Mouse (Mus musculus) fibroblast of lung, adult 2 months (primary cell): ENCODE data around the gene Polr2m.
"Not testable (repeated sequence)": the region's sequence is repeated elsewhere in the genome, so short reads cannot be mapped to it uniquely, and the experiment has no call there.

ENCODE experiments used
- DNase-seq: peaks from one replicate; pipeline ENCODE4 v3.0.0-alpha.2; 2011; ENCODE audit warnings: low read depth

Polr2m gene

DNA sequence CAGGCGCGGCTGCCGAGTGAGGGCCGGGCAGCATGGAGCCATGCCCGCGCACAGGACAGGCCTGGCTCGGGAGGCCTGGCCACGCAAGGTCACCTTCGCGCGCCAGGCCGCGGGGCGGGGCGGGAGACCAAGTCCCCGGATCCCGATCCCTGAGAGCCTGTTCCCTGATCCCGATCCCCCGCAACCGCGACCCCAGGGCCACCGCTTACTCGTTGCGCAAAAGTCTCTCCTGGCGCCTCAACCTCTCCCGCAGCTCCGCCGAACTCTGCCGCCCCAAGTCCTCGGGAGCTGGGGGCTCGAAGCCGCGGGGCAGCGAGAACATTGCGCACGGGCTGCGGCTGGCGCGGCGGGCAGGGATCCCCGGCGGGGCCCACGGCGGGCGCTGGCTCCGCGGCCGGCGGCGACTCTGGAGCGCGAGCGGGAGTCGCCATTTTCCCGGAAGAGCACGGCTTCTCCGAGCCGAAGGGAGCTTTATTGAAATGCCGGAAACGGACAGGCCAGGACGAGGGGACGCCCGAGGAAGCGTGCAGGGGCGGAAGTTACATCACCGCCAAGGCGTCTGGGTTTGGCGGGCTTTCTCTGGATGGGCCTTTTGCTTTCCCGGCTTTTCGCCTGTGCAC is at the start of gene Polr2m:
Gene Polr2m, minus strand, starts transcription at position 461 of the 620 bp plus-strand sequence.
- peak; percentile 72 for DNase-seq

DNA sequence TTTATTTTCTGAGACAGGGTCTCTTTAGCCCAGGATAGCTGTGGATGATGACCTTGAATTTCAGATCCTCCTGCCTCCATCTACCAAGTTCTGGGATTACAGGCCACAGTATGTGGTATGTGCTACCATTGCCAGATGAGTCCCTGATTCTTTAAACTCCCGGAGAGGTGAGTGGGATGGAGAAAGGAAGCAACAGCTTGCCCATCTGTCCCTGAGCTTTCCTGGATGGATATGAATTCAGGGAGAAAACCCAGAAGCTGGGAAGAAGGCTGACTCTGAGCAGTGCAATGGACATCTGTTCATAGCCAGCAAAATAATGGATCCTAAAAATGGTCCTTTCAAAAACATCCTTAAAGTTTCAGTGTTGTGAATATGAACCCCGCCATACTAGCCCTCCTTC is 49.3 kb upstream of the Polr2m start:
- DNase-seq: no peak

DNA sequence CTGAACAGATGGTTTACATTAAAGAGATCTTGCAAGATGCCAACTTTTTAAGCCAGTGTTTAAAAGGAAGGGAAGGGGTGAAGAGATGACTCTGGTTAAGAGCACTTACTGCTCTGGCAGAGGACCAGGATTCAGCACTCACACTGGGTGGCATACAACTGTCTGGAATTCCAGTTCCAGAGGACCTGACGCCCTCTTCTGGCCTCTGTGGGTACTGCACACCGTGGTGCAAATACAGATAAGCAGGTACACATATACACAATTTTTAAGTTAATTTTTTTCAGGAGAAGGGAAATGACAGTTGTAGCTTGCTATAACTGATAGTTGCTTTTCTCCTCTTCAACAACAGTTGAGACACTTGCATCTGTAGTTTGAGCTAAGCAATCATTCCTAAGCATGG is 44.2 kb upstream of the Polr2m start:
- no peak for DNase-seq

DNA sequence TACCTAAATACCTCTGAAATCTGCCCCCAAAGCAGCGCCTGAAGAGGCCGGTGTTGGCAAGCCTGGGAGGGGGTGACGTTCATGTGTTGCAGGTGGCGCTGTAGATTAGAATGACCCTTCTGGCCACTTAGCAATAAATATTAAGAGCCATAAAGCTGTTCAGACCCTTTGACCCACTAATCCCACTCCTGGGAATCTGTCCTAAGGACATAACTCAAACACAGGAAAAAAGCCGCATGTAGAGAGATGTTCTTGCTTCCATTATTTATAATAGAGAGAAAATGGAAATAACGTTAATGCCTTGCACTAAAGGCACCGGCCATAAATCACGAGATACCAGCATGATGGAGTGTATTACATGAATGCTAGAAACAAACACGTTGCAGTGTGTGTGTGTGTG is 41.7 kb upstream of the Polr2m start:
- DNase-seq: no peak

DNA sequence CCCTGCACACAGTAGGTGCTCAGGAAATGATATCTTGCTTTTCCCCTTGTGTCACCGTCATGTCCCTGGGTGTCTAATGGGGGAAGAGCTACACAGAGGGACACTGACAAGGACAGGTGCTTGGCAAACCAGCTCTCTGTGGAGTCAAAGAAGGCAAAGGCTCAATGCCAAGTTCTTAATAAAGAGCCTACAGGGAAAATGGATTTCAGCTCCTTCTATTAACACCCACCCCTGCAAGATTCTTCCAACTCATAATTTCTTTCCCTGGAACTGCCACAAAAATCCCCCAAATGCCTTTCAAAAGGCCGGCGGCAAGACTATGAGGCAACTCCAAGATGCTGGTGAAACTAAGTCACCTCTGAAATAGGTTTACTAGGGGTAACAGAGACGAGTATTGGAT is 38.2 kb upstream of the Polr2m start:
- DNase-seq: no peak

DNA sequence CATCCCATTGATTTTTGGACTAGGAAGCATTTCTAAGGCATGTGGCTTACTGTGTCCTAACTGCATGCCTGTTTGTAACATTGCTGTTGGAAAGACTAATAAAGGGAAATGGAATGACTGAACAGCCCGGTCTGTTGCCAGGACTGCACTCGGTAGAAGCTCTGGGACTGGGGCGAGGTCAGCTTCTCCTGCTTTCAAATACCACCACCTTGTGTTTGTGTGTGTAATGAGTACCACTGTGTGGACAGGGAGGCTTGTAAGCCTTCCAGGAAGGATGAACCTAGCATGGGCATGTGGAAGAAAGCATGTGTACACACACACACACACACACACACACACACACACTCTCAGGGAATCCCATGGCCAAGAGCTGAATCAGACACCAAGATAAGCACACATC is 34.1 kb upstream of the Polr2m start:
- no peak for DNase-seq

DNA sequence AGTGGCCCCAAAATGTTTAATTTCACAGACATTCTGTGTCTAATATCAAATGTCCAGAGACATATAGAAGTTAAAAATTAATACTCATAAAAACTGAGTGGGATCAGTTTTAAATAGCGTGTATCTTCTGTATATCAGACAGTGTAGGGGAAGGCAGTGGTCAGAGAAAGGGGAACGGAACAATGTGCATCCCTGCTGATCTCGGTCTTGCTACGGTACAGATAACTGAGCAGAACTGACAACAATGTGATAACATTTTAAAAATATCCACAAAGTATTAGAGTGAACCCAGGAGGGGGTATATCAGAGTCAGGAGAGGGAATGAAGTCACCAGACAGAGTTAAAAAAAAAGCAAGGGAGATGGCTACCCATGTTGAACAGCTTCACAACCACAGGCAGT is 31.8 kb upstream of the Polr2m start:
- DNase-seq: no peak

DNA sequence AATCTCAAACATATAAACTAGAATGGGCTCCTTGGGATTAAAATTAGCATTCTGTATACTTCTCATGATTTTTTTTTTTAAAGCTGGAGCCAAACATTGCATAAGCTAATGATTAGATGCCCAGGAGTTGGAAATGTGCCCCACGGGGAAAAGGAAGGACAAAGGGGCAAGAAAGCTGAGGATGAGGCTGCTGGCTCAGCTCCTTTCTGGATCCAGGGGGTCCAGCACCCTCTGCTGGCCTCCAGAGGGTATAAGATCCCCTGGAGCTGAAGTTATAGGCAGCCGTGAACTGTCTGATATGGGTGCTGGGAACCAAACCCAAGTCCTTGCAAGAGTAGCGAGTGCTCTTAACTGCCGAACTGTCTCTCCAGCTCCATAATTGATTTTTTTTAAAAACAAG is 30.1 kb upstream of the Polr2m start:
- DNase-seq: no peak

DNA sequence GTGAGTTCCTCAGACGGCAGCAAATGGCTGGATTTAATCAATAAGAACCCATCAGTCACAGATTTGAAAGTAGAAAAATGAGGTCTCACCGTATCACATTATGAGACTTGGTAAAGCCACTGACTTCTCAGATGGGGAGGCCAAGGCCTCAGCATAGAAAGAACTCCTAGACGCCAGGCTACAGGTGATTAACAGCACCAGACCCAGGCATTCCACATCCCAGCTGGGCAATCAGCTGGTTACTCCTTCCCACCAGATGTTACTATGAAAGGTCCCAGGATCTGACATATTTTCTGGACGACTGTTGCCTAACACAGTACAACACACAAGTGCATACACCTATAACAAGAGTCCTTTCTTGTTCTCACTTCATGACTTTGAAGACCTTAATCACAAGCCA is 27.8 kb upstream of the Polr2m start:
- no peak for DNase-seq

DNA sequence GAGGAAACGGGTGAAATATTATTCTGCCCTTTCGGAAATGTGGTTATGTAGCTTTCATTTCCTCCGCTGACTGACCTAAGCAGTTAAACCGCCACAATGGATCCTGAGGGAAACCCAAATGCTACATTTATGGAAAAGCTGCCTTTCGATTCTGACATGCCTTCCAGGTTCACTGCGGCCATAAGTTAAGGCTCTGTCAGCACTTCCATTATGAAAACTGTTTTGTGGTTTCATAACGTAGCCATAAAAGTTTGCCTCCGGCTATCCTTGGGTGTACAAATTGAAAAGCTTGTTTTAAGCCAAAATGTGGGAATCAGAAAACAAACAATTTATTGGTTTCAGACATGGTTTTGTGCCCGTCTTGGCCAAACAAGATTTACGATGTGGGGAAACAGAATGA is 27.2 kb upstream of the Polr2m start:
- peak; percentile 32 for DNase-seq

DNA sequence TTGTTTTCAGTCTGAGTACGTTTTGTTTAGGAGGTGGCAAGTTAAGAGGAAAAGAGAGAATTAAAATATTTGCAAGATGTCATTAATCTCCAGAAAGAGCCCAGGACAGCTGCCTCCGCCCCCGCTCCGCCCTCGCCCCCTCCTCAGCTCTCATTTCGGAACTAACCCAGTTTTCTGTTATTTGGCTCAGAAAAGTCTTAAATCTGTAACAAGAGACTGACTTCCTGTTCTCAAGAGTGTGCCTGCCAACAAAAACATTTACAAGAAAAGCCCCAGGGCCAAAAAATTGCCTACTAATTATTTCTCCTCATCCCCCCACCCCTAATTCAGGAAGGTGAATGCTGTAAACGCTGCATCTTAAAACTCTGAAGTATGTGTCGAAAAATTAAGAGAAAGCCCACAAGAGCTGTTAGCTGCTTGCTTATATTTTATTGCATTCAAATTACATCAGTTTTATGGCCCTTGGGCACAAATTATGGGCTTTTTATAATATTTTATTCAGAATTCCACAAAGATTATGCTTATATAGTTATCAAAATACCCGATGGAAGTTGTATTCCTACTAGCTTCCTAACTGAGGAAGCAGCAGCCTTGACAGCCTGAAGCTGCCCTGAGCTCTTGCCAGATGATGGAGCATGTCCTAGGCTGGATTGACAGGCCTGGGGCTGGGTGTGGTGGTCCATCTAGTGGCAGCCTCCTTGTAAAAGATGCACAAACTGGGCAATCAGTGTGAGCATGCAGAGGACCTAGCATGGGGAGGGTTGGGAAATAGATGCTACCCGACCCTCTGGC is 12.9 kb upstream of the Polr2m start:
- no peak for DNase-seq

DNA sequence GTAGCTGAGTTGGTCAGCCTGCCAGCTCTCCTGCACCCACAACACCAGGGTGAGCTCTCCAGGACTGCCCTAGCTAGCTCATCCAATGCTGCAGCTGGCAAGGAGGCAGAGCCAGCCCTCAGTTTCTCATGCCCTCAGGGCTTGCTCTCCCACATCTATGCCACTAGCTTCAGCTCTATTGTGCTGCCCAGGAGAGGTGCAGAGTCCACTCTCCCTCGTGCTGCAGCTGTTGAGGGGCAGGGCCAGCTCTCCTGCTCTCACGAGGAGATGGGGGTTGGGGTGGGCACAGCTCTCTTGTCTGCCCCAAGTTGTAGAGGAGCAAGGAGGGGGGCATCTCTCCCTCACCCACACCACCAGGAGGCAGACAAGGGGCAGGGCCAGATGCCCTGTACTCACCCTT is 10.9 kb upstream of the Polr2m start:
- DNase-seq: no peak

DNA sequence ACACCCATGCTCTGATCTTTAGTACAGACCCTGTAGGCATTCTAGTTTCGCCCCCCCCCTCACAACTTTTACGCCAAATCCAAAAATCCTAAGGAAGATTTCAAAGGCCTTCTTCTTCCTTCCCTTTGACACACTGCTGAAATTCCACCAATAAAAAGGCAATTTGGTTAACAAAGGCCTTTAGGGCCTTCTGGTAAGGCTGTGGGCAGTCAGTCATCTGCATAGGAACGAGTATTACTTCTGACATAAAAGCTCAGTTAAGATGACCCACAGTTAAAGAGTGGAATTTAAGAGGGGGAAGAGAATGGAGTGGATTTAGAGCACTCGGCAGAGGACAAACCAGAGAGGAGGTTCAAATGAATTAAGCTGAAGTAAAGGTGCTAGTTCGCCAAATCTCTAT is 8.0 kb upstream of the Polr2m start:
- DNase-seq: no peak

DNA sequence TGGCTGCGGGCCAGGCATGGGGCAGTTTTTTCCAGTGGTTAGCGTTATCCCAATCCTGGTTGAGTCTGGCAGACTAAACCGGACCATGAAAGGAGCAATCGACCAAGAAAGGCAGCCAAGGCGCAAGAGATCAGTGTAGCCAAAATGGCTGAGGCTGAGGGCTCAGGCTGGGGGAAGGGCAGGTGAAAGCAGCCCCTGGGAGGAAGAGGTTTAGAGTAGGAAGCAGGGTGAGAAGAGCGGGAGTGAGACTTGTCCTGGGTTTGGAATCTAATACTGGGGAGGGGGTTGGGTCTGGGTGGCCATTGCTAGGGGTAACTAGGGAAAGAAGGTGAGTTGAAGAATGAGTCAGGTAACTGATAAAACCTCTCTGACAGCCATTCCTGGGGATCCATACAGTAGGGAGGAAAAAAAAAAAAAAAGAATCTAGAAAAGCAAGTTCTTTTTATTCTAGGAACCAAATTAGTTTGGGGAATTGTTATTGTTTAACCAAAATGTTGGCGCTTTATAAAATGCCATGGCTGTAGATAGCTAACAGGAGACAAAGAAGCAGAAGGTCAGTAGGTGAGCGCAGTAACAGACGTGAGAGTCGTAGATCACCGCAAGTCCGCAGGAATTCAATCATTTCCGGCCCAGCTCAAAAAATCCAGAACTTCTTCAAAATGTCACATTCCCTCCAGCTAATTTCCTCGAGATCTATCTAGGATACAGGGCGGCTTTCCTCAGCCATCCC is 6.7 kb upstream of the Polr2m start:
- no peak for DNase-seq

DNA sequence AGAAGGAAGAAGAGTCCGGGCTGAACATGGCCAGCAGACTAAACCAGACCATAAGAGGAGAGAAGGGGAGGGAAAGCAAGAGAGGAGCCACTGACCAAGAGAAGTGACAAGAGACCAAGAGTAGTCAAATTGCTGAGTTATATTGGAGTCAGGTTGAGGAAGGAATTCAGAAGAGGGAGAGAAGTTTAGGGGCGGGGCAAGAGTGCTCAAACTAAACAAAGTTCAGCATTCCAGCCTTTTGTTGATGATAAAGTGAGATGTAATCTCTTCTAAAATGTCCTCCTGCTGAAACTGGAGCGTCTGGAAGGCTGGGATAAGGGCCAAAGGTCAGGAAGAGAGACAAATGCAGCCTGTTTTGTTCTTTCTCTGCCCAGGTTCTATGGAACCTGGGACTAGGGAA is 4.3 kb upstream of the Polr2m start:
- no peak for DNase-seq

DNA sequence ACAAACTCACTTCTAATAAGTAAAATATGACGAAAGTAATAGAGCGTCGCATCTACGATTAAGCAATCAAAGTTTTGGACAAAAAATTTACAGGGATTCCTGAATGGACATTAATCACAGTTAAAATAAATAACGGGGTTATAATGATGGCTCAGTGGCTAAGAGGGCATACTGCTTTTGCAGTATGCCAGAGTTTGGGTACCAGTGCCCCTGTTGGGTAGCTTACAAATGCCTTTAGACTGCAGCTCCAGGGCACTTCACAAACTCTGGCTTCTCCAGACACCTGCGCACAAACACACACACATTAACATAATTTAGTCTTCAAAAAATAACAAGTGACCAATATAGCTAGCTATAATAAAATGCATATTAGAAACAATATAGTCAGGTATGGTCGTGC is 392 bp upstream of the Polr2m start:
- DNase-seq: no peak

DNA sequence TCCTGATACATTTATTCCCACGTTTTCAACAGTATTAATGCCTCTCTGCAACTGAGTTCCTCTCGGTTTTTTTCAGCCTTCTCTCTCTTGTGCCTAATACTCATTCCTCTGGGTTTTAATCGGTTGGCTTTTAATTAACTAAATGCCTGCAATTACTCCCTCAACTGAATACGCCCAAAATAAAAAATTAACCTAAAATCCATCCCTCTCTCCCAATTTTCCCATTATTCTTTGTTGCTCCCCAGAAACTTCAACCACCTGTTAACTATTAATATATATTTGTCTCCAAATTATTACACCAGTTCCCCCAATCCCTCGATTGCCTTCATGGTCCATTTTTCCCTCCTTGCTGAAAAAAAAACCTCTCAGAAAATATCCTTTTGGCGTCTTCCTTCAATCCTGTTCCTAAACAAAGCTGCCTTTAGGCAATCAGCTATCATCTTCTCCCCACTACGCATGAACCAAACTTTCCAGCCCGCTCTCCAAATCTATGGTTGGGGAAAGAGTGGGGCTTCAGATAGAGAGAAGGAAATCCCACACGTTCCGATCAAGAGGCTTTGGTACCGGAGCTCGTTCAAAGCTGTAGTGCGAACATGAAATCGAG is 762 bp downstream of the Polr2m start:
- no peak for DNase-seq

DNA sequence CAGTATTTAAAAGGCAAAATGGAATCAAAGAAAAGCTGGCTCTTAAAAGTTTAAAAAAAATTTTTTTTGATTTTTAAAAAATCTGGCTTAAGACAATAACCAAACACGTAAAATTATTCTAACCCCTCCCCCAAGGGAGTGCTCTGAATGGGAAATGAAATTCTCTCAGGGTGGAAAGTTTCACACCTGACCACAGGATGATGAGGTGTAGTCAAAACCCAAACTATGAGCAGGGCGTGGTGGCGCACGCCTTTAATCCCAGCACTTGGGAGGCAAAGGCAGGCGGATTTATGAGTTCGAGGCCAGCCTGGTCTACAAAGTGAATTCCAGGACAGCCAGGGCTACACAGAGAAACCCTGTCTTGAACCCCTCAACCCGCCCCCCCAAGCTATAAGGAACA is 1.9 kb downstream of the Polr2m start:
- not testable (repeated sequence) for DNase-seq

DNA sequence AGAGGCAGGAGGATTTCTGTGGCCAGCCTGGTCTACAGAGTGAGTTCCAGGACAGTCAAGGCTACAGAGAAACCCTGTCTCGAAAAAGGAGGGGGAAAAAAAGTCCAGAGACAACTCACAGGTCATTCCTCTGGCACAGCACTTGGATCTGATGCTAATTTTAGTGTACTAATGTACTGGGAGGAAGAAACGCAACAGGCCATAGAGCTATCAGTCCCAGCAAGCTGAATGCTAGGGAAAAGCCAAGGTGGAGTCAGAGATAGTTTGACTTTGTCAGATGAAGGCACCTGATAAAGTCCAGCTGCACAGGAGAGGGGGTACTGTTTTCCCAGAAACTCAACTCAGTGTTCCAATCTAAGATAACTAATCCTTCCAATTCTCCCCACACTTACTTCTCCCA is 5.4 kb downstream of the Polr2m start:
- DNase-seq: no peak

DNA sequence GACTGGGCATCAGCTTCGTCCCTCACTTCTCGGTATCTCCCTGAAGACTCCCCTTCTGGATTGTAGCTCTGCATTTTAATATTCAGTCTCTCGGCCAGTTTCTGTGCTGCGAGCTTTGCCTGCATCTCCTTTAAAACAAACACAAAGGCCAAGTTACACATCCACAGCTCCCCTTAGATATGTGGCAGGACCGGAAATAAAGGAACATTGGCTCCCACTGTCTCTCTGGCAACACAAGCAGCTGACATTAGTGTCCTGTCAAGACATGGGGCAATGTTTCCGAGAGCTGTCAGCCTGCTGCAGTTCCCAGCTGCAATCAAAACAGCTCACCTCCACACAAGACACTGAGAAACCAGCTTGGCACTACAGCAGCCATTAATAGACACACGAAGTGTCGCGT is 6.3 kb downstream of the Polr2m start:
- no peak for DNase-seq

DNA sequence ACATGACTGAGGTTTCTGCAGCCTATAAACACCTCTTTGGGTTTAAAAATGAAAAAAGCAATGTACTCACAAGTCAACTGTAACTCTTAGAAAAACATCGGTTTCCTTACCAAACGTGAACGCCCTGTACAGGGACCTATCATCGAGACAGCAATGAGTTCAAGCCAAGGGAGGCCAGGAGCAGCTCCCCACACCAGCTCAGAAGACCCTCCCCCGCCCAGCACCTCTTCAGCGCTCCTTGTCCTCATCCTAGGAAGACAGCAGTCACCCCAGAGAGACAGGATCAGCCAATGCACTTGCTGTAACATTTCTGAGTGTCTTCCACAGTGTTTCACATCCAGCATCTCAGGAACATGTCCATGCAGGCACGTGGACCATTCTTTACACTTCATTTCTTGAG is 7.1 kb downstream of the Polr2m start:
- DNase-seq: no peak

DNA sequence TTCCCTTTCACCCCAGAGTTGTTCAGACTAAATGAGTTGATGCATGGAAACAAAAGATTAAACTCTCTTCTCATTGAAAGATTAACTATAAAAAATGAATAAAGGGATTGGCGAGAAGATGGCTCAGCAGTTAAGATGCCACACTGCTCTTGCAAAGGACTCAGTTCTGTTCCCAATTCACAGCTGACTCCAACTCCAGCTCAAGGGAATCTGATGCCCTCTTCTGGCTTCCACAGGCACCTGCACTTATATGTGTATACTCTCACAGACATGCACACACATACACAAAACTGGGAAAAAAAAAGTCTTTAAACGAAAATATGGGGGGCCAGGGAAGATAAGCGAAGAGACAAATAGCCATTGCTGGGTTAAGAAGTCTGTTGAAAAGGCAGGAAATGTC is 9.1 kb downstream of the Polr2m start:
- DNase-seq: no peak

DNA sequence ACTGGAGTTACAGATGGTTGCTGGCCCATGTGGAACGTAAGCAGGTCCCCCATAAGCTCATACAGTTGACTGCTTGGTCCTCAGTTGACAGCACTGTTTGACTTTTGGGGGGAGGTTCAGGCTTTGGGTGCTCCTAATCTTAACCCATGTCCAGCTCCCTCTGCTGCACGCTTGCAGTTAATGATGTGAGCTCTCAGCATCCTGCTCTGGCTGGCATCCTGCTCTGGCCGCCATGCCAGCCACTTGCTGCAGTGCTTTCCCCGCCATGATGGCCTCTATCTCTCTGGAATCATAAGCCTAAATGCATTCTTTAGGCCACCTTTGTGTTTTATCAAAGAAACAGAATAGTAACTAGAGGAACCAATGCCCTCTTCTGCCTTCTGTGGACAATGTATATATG is 10.2 kb downstream of the Polr2m start:
- DNase-seq: no peak
